Mouse (Mus musculus) ES-Bruce4 (cell line): Measurements from ENCODE around the gene Gfod1.

ENCODE experiments used
- CTCF ChIP-seq: IDR thresholded peaks from one replicate; pipeline ENCODE4 v1.8.1; 2011; ENCODE audit warnings: low read depth, low read length
- EP300 ChIP-seq: IDR thresholded peaks from 2 replicates; pipeline ENCODE4 v1.6.1; 2011; ENCODE audit warnings: low read depth, low read length; ENCODE audit not compliant: insufficient read depth
- POLR2A ChIP-seq: IDR thresholded peaks from one replicate; pipeline ENCODE4 v1.8.1; 2011; ENCODE audit warnings: low read length; ENCODE audit not compliant: insufficient read depth

- TF ChIP-seq POLR2A = no peak
- TF ChIP-seq CTCF = peak; percentile 67
- TF ChIP-seq EP300 = no peak
Observed at GRCm38 (mm10) chr13:43197187-43197586, 106.8 kb downstream of the Gfod1 start.
